Mouse (Mus musculus) heart, adult 2 months (tissue): ENCODE results near the gene Ccr3. TPM values are rescaled to one million over a fixed set of nuclear protein-coding genes. Genes with fewer than 3 reads are reported as not detected.

Experiments used
- DNase-seq, 2 experiments: peaks; one replicate each; pipeline ENCODE4 v3.0.0; 2021
- H3K27ac ChIP-seq: fragments of 200-600 bp; 2 replicates; pipeline ENCODE4 v1.8.1; 2022
- H3K27me3 ChIP-seq: fragments of 200-500 bp; 2 replicates; pipeline ENCODE4 v1.6.1; 2012; ENCODE audit warnings: mild to moderate bottlenecking, low read length, inconsistent platforms, mixed read lengths; ENCODE audit not compliant: control insufficient read depth, insufficient read depth
- H3K36me3 ChIP-seq: fragments of 200-500 bp; 2 replicates; pipeline ENCODE4 v1.6.1; 2012; ENCODE audit warnings: low read length, inconsistent platforms; ENCODE audit not compliant: control insufficient read depth, insufficient read depth
- H3K4me1 ChIP-seq: fragments of 200-500 bp; 2 replicates; pipeline ENCODE4 v1.6.1; 2011; ENCODE audit warnings: low read length; ENCODE audit not compliant: control insufficient read depth, insufficient read depth
- H3K4me3 ChIP-seq: fragments of 200-600 bp; 2 replicates; pipeline ENCODE4 v1.8.1; 2022
- H3K79me2 ChIP-seq: fragments of 200-500 bp; replicated peaks from 2 replicates; pipeline ENCODE4 v1.6.1; 2012; ENCODE audit warnings: mild to moderate bottlenecking, inconsistent platforms, low read length, moderate library complexity, mixed read lengths; ENCODE audit not compliant: control insufficient read depth, insufficient read depth
- H3K9ac ChIP-seq: fragments of 200-500 bp; 2 replicates; pipeline ENCODE4 v1.6.1; 2012; ENCODE audit warnings: low read depth, mild to moderate bottlenecking, control low read depth, inconsistent platforms, low read length, mixed read lengths
- CTCF ChIP-seq: fragments of 200-600 bp; IDR thresholded peaks from 2 replicates; pipeline ENCODE4 v1.8.1; 2022; ENCODE audit warnings: antibody characterized with exemption, mild to moderate bottlenecking, moderate library complexity
- EP300 ChIP-seq: fragments of 200-500 bp; IDR thresholded peaks from 2 replicates; pipeline ENCODE4 v1.6.1; 2011; ENCODE audit warnings: low read depth, low read length, control low read depth; ENCODE audit not compliant: insufficient read depth
- POLR2A ChIP-seq: fragments of 200-500 bp; IDR thresholded peaks from 2 replicates; pipeline ENCODE4 v1.6.1; 2011; ENCODE audit warnings: mild to moderate bottlenecking, low read depth, low read length, control low read depth; ENCODE audit not compliant: insufficient read depth
- WGBS: fragments of 180-500 bp; shearing (Covaris S2); methylation state at CpG from one replicate; pipeline ENCODE4 v1.1.7; 2018; 5-methylcytosine and 5-hydroxymethylcytosine counted together
- intact Hi-C: fragments of 180-260 bp; cut with DNase I; formaldehyde crosslinking; loops from one replicate; pipeline ENCODE4 v1.15.1; 2025
- polyA plus RNA-seq: library from polyadenylated mRNA; depleted of rRNA; stranded (reverse); fragments of >200 nt; gene quantifications from 2 replicates; pipeline ENCODE4 v1.2.3, GENCODE M21; 2012
- total RNA-seq, 2 experiments: library from RNA; stranded (reverse); gene quantifications; 2 replicates each; pipeline ENCODE4 v1.2.3; 2021

Ccr3 gene
- total and polyA plus RNA-seq, 3 experiments, result 0.20 TPM; not detected in 2

DNA sequence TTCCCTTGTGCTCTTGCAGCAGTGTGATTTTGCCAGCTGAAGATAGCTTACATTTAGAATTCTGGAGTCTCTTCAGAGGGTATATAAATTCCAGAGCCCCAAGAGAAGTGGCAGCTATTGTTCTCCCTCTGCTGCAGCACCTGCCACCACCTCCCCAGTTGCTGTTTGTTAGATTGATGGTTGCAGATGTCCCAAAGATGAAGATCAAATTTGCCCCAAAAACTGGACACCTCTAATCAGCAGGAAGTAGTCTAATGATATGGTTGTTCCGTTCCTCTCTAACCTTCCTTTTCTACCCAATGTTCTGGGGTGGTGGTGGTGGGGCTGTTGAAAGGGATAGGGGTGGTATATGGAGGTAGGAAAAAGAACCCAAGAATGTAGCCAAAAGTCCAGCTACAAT, 39.1 kb upstream of the Ccr3 start:
- H3K36me3 ChIP-seq, result no peaks in the 10 kb centered on the region
- H3K9ac ChIP-seq, result no peak overlapping the region
- H3K4me1 ChIP-seq, result peaks cover 2% of the 10 kb centered on the region
- 46% methylated on average over 1 of the region's 1 CpGs for WGBS
- intact Hi-C loops, result no loop called here
- H3K79me2 ChIP-seq, result no peaks in the 10 kb centered on the region
- DNase-seq, result no peak
- no peak overlapping the region for H3K27ac ChIP-seq
- H3K4me3 ChIP-seq, result no peak overlapping the region
- H3K27me3 ChIP-seq, result no peaks in the 10 kb centered on the region
- TF ChIP-seq POLR2A (no peak), EP300 (no peak), CTCF (no peak)

DNA sequence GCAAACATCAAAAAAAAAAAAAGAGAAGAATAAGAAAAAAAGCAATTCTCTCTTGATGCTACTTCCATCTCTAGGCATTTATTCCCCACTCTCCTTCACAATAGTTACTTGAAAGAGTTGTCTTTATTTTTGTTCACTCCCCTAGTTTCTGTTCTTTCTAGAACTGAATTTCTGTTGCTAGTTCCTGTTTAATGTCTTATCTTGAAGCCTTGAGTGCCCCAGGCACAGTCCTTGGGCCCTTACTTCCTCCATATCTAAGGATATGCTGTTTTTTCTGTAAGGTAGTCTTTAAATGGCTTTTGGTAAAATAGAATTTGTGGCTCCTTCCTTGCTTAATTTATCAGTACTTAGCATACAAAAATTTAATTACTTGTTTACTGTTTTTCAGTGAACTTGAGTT, 36.8 kb upstream of the Ccr3 start:
- no peak overlapping the region for H3K9ac ChIP-seq
- intact Hi-C loops, result no loop called here
- TF ChIP-seq POLR2A (no peak), CTCF (no peak), EP300 (no peak)
- H3K4me3 ChIP-seq, result no peak overlapping the region
- H3K27ac ChIP-seq, result no peak overlapping the region
- no peaks in the 10 kb centered on the region for H3K36me3 ChIP-seq
- H3K27me3 ChIP-seq, result no peaks in the 10 kb centered on the region
- H3K79me2 ChIP-seq, result no peaks in the 10 kb centered on the region
- DNase-seq, result no peak
- peaks cover 1% of the 10 kb centered on the region for H3K4me1 ChIP-seq

DNA sequence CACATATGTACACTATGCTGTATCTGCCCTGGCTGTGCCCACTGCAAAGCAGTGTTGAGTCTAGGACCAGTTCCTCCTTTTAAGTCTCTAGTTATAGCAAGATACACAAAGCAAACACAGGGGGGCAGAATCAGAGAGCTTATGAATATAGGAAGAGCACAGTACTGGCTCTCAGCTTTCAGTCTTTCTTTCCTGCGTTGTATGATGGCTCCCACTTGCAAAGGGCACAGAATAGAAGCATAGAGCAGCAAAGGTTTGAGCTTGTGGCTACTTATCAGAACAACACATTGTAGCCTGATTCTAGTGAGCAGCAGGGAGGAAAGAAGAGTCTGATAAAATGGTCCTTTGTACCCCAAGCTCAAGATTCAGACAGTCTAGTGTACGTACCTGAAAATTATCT, 35.6 kb upstream of the Ccr3 start:
- intact Hi-C loops, result no loop called here
- no peaks in the 10 kb centered on the region for H3K27me3 ChIP-seq
- 66% methylated on average over 2 of the region's 2 CpGs for WGBS
- no peak overlapping the region for H3K4me3 ChIP-seq
- no peak overlapping the region for H3K9ac ChIP-seq
- H3K79me2 ChIP-seq, result no peaks in the 10 kb centered on the region
- H3K36me3 ChIP-seq, result no peaks in the 10 kb centered on the region
- DNase-seq, result peak in 1 of 2 experiments; percentile 19
- peaks cover 1% of the 10 kb centered on the region for H3K4me1 ChIP-seq
- H3K27ac ChIP-seq, result no peak overlapping the region
- TF ChIP-seq EP300, result no peak
- peak; percentile 25 for TF ChIP-seq CTCF

DNA sequence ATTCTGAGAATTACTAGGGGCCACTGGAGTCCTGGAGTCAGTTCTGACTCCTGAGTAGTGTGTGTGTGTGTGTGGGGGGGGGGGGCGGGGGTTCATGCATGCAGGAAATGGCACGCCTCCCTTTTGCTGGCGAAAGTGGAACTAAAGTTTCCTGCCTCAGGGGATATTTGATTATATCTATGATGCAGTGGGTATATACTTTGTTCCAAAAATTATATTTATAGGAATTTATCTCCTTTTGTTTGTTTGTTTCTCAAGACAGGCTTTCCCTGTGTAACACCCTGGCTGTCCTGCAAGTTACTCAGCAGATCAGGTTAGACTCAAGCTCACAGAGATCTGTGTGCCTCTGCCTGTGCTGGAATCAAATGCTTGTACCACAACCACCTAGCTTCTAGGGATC, 32.1 kb upstream of the Ccr3 start:
- intact Hi-C loops, result no loop called here
- Histone ChIP-seq H3K4me1 (peaks cover 1% of the 10 kb centered on the region), H3K36me3 (no peaks in the 10 kb centered on the region), H3K79me2 (no peaks in the 10 kb centered on the region), H3K4me3 (no peak overlapping the region), H3K27me3 (no peaks in the 10 kb centered on the region), H3K27ac (no peak overlapping the region), H3K9ac (no peak overlapping the region)
- DNase-seq, result no peak
- 29% methylated on average over 3 of the region's 3 CpGs for WGBS
- no peak for TF ChIP-seq EP300
- no peak for TF ChIP-seq CTCF
- no peak for TF ChIP-seq POLR2A

DNA sequence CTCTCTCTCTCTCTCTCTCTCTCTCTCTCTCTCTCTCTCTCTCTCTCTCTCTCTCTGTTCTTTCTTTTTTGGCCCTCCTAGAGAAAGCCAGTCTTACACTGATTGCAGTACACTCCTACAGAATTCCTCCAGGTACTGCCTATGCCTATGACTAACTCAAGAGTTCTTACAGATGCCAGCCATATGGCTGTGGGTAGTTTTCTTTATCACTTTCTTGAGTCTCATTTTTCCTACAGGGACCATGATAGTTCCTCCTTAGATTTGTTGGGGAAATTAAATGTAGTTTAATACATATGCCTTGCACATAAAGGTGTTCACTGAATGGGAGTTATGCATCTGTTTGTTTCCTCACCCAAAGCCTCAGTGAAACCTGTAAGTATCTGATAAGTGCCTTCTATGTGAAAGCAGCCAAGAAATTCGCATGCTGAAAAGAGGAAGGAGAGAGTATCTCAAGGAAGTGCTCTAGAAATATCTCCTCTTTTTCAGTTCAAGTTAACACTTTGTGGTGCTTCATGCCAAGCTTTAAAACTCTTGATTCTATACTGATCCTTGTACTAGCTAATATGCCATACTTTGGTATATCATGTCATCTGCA, 30.4 kb upstream of the Ccr3 start:
- WGBS, result 20% methylated on average over 1 of the region's 1 CpGs
- Histone ChIP-seq H3K79me2 (no peaks in the 10 kb centered on the region), H3K9ac (no peak overlapping the region), H3K36me3 (no peaks in the 10 kb centered on the region), H3K27ac (no peak overlapping the region), H3K4me1 (peaks cover 1% of the 10 kb centered on the region), H3K27me3 (no peaks in the 10 kb centered on the region), H3K4me3 (no peak overlapping the region)
- DNase-seq, result no peak
- intact Hi-C loops, result no loop called here
- TF ChIP-seq CTCF (no peak), EP300 (no peak), POLR2A (no peak)

DNA sequence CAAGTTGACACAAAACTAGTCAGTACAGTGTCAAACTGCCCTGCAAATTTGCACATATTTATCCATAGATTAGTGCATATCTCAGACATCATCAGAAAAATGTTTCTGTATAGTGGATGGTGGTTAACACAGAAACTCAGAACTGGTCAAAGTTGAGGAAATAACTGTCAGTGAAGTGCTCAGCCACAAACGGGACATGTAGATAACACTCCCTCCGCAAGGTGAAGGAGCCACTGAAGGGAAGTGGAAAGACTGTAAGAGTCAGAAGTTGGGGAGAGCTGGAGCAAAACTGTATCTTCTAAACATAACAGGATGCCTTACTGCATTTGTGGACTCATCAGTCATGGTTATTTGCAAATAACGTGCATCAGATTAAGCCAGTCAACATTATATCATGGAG, 24.1 kb upstream of the Ccr3 start:
- no peak overlapping the region for H3K9ac ChIP-seq
- H3K4me3 ChIP-seq, result no peak overlapping the region
- intact Hi-C loops, result no loop called here
- no peaks in the 10 kb centered on the region for H3K36me3 ChIP-seq
- DNase-seq, result no peak
- no peaks in the 10 kb centered on the region for H3K27me3 ChIP-seq
- H3K27ac ChIP-seq, result no peak overlapping the region
- 38% methylated on average over 3 of the region's 3 CpGs for WGBS
- no peaks in the 10 kb centered on the region for H3K4me1 ChIP-seq
- no peak for TF ChIP-seq CTCF
- no peak for TF ChIP-seq EP300
- TF ChIP-seq POLR2A, result no peak
- no peaks in the 10 kb centered on the region for H3K79me2 ChIP-seq
